Mouse (Mus musculus): ENCODE measurements at regions not wholly inside any gene's neighbourhood (a gene's known extent, or its start where the extent isn't known, plus 50 kb on each side); places are given as distances from the start of the nearest gene placed in this dataset.
"Not testable (repeated sequence)": the region's sequence is repeated elsewhere in the genome, so short reads cannot be mapped to it uniquely, and the experiment has no call there.

GRCm38 (mm10) chr13:31050160-31050788, 76.3 kb downstream of the Gm5447 start:
- H3K4me1 ChIP-seq (ENCODE audit: insufficient read depth) = peaks cover 14% of the 10 kb centered on the region
- no peak overlapping the region for H3K4me3 ChIP-seq (ENCODE audit: low read depth, low read length)
- DNase-seq (peak; percentile 84), ATAC-seq (ENCODE audit: insufficient read depth) (peak; percentile 85)
- H3K4me2 ChIP-seq = 0 out of 2 replicates have a peak overlapping the region, but pooled peaks have one; percentile 7
- peak overlapping the region; percentile 63 for H3K27ac ChIP-seq (ENCODE audit: low read depth)
- no peaks in the 10 kb centered on the region for H3K27me3 ChIP-seq (ENCODE audit: insufficient read depth, low read length)
- H3K9me3 ChIP-seq (ENCODE audit: low read depth, low read length) = no peaks in the 10 kb centered on the region
- 32% methylated on average over 11 of the region's 11 CpGs for WGBS
- no peaks in the 10 kb centered on the region for H3K36me3 ChIP-seq (ENCODE audit: insufficient read depth)
- H3K9ac ChIP-seq = no peak overlapping the region
- TF ChIP-seq CTCF (IDR thresholded peaks at IDR 0.05; ENCODE audit: low read depth) = no peak

- not testable (repeated sequence) for H3K9me3 ChIP-seq (ENCODE audit: low read depth, low read length); H3K4me2 ChIP-seq; ATAC-seq (ENCODE audit: insufficient read depth); H3K27me3 ChIP-seq (ENCODE audit: insufficient read depth, low read length); DNase-seq; H3K4me3 ChIP-seq (ENCODE audit: low read depth, low read length); H3K36me3 ChIP-seq (ENCODE audit: insufficient read depth); H3K9ac ChIP-seq; H3K27ac ChIP-seq (ENCODE audit: low read depth)
- H3K4me1 ChIP-seq (ENCODE audit: insufficient read depth) = peaks cover 20% of the 10 kb centered on the region
- WGBS = no CpG with 5 or more reads among the region's 6 CpGs
Observed at GRCm38 (mm10) chr13:31051586-31051985, 77.6 kb downstream of the Gm5447 start.

- Histone ChIP-seq H3K9ac (no peak overlapping the region), H3K4me3 (ENCODE audit: low read depth, low read length) (no peak overlapping the region), H3K36me3 (ENCODE audit: insufficient read depth) (no peaks in the 10 kb centered on the region), H3K27me3 (ENCODE audit: insufficient read depth, low read length) (no peaks in the 10 kb centered on the region), H3K27ac (ENCODE audit: low read depth) (peak overlapping the region; percentile 78), H3K4me1 (ENCODE audit: insufficient read depth) (peaks cover 24% of the 10 kb centered on the region), H3K4me2 (no peak overlapping the region), H3K9me3 (ENCODE audit: low read depth, low read length) (no peaks in the 10 kb centered on the region)
- 62% methylated on average over 8 of the region's 8 CpGs for WGBS
- TF ChIP-seq CTCF (IDR thresholded peaks at IDR 0.05; ENCODE audit: low read depth) = no peak
- ATAC-seq (ENCODE audit: insufficient read depth) = no peak
- peak; percentile 48 for DNase-seq
Observed at GRCm38 (mm10) chr13:31054356-31054755, 80.4 kb downstream of the Gm5447 start.

- Histone ChIP-seq H3K36me3 (ENCODE audit: insufficient read depth) (no peaks in the 10 kb centered on the region), H3K9ac (no peak overlapping the region), H3K27ac (ENCODE audit: low read depth) (peak overlapping the region; percentile 88), H3K9me3 (ENCODE audit: low read depth, low read length) (no peaks in the 10 kb centered on the region), H3K4me1 (ENCODE audit: insufficient read depth) (peaks cover 21% of the 10 kb centered on the region), H3K4me3 (ENCODE audit: low read depth, low read length) (no peak overlapping the region), H3K4me2 (0 out of 2 replicates have a peak overlapping the region, but pooled peaks have one; percentile 3), H3K27me3 (ENCODE audit: insufficient read depth, low read length) (no peaks in the 10 kb centered on the region)
- 0 out of 2 replicates have a peak, but pooled peaks have one; percentile 6 for TF ChIP-seq CTCF (IDR thresholded peaks at IDR 0.05; ENCODE audit: low read depth)
- WGBS = 26% methylated on average over 5 of the region's 5 CpGs
- DNase-seq (peak; percentile 94), ATAC-seq (ENCODE audit: insufficient read depth) (peak; percentile 94)
Observed at GRCm38 (mm10) chr13:31055376-31056083, 81.5 kb downstream of the Gm5447 start.

GRCm38 (mm10) chr13:31056154-31056871, 82.3 kb downstream of the Gm5447 start:
- no peak for TF ChIP-seq CTCF (IDR thresholded peaks at IDR 0.05; ENCODE audit: low read depth)
- H3K9ac ChIP-seq = no peak overlapping the region
- no peak overlapping the region for H3K4me2 ChIP-seq
- ATAC-seq (ENCODE audit: insufficient read depth) (peak; percentile 35), DNase-seq (peak; percentile 76)
- no peak overlapping the region for H3K4me3 ChIP-seq (ENCODE audit: low read depth, low read length)
- no peaks in the 10 kb centered on the region for H3K36me3 ChIP-seq (ENCODE audit: insufficient read depth)
- peak overlapping the region; percentile 88 for H3K27ac ChIP-seq (ENCODE audit: low read depth)
- H3K4me1 ChIP-seq (ENCODE audit: insufficient read depth) = peaks cover 21% of the 10 kb centered on the region
- H3K9me3 ChIP-seq (ENCODE audit: low read depth, low read length) = no peaks in the 10 kb centered on the region
- H3K27me3 ChIP-seq (ENCODE audit: insufficient read depth, low read length) = no peaks in the 10 kb centered on the region
- 48% methylated on average over 12 of the region's 12 CpGs for WGBS

GRCm38 (mm10) chr13:31060916-31061431, 87.0 kb downstream of the Gm5447 start:
- WGBS = 37% methylated on average over 6 of the region's 6 CpGs
- Histone ChIP-seq H3K4me1 (ENCODE audit: insufficient read depth) (peaks cover 10% of the 10 kb centered on the region; the same call in 1 of the 2 replicates), H3K4me3 (ENCODE audit: low read depth, low read length) (no peak overlapping the region), H3K27me3 (ENCODE audit: insufficient read depth, low read length) (no peaks in the 10 kb centered on the region), H3K36me3 (ENCODE audit: insufficient read depth) (no peaks in the 10 kb centered on the region), H3K27ac (ENCODE audit: low read depth) (no peak overlapping the region), H3K9me3 (ENCODE audit: low read depth, low read length) (peaks cover 4% of the 10 kb centered on the region; the same call in 1 of the 2 replicates), H3K9ac (no peak overlapping the region), H3K4me2 (no peak overlapping the region)
- DNase-seq (no peak), ATAC-seq (ENCODE audit: insufficient read depth) (no peak)
- TF ChIP-seq CTCF (IDR thresholded peaks at IDR 0.05; ENCODE audit: low read depth) = no peak

GRCm38 (mm10) chr13:31068343-31068742, 94.3 kb downstream of the Gm5447 start:
- 66% methylated on average over 2 of the region's 2 CpGs for WGBS
- no peak overlapping the region for H3K4me3 ChIP-seq (ENCODE audit: low read depth, low read length)
- no peak overlapping the region for H3K9ac ChIP-seq
- no peaks in the 10 kb centered on the region for H3K36me3 ChIP-seq (ENCODE audit: insufficient read depth)
- H3K4me1 ChIP-seq (ENCODE audit: insufficient read depth) = no peaks in the 10 kb centered on the region
- no peak for ATAC-seq (ENCODE audit: insufficient read depth)
- no peak overlapping the region for H3K27ac ChIP-seq (ENCODE audit: low read depth)
- no peak for TF ChIP-seq CTCF (IDR thresholded peaks at IDR 0.05; ENCODE audit: low read depth)
- H3K9me3 ChIP-seq (ENCODE audit: low read depth, low read length) = peaks cover 4% of the 10 kb centered on the region; the same call in 1 of the 2 replicates
- H3K4me2 ChIP-seq = no peak overlapping the region
- DNase-seq = no peak
- H3K27me3 ChIP-seq (ENCODE audit: insufficient read depth, low read length) = no peaks in the 10 kb centered on the region
